Mouse (Mus musculus) liver, embryonic 14.5 days (tissue): Measurements from ENCODE around the gene Hip1. TPM values are rescaled to one million over a fixed set of nuclear protein-coding genes. Genes with fewer than 3 reads are reported as not detected.

Experiments
- ATAC-seq: fragments of 200-750 bp; cut with Nextera tagmentation; 2 replicates; pipeline ENCODE4 v1.8.0; 2017; ENCODE audit warnings: moderate number of reproducible peaks, mild to moderate bottlenecking, moderate library complexity; ENCODE audit not compliant: insufficient read depth
- DNase-seq, 3 experiments: peaks; one replicate each; pipeline ENCODE4 v3.0.0-alpha.2; 2012 to 2013; ENCODE audit warnings: low read depth in 3 of 3, low spot score in 3 of 3
- H3K27ac ChIP-seq: fragments of 300-500 bp; sonication (generic); 2 replicates; pipeline ENCODE4 v1.5.1; 2014; ENCODE audit warnings: moderate library complexity, mild to moderate bottlenecking, control low read depth, inconsistent platforms
- H3K27me3 ChIP-seq: fragments of 300-500 bp; sonication (generic); 2 replicates; pipeline ENCODE4 v1.6.1; 2014; ENCODE audit warnings: mild to moderate bottlenecking, low read length, moderate library complexity; ENCODE audit not compliant: control insufficient read depth, insufficient read depth
- H3K36me3 ChIP-seq: fragments of 300-500 bp; sonication (generic); replicated peaks from 2 replicates; pipeline ENCODE4 v1.6.1; 2014; ENCODE audit warnings: low read depth; ENCODE audit not compliant: control insufficient read depth, insufficient read depth
- H3K4me1 ChIP-seq, 2 experiments: fragments of 200-500 bp in 1 of 2; fragments of 300-500 bp in 1 of 2; sonication (generic) in 1 of 2; replicated peaks; 2 replicates each; pipeline ENCODE4 v1.6.1; 2012 to 2014; ENCODE audit warnings: antibody characterized with exemption in 1 of 2, inconsistent platforms in 1 of 2, low read length in 1 of 2; ENCODE audit not compliant: control insufficient read depth in 2 of 2, insufficient read depth in 2 of 2
- H3K4me2 ChIP-seq: fragments of 300-500 bp; sonication (generic); 2 replicates; pipeline ENCODE4 v1.6.1; 2014; ENCODE audit warnings: low read depth, mild to moderate bottlenecking, control low read depth, moderate library complexity
- H3K4me3 ChIP-seq, 2 experiments: fragments of 200-500 bp in 1 of 2; fragments of 300-500 bp in 1 of 2; sonication (generic) in 1 of 2; 2 replicates each; pipeline ENCODE4 v1.5.1; 2012 to 2014; ENCODE audit warnings: low read depth in 2 of 2, low read length in 2 of 2, mild to moderate bottlenecking in 2 of 2, control low read depth in 1 of 2, inconsistent platforms in 1 of 2, moderate library complexity in 1 of 2; ENCODE audit not compliant: insufficient read depth in 1 of 2
- H3K9ac ChIP-seq: fragments of 300-500 bp; sonication (generic); replicated peaks from 2 replicates; pipeline ENCODE4 v1.6.1; 2014; ENCODE audit warnings: mild to moderate bottlenecking, control low read depth, moderate library complexity
- H3K9me3 ChIP-seq: fragments of 300-500 bp; sonication (generic); 2 replicates; pipeline ENCODE4 v1.6.1; 2016; ENCODE audit warnings: low read length, mixed read lengths; ENCODE audit not compliant: control insufficient read depth
- CTCF ChIP-seq: IDR thresholded peaks from 2 replicates; pipeline ENCODE4 v1.5.1; 2016; ENCODE audit warnings: antibody characterized with exemption, low read depth, control low read depth
- EP300 ChIP-seq: IDR thresholded peaks from 2 replicates; pipeline ENCODE4 v1.6.1; 2016; ENCODE audit warnings: antibody characterized with exemption, low read depth
- whole genome bisulfite sequencing: fragments of 180-500 bp; shearing (Covaris S2); extraction: QIAGEN DNeasy Blood & Tissue Kit; methylation state at CpG from one replicate; pipeline ENCODE4 v1.1.7; 2014; ENCODE audit not compliant: insufficient replicate concordance; 5-methylcytosine and 5-hydroxymethylcytosine counted together
- polyA plus RNA-seq, 2 experiments: library from polyadenylated mRNA; depleted of rRNA in 1 of 2; stranded (reverse) in 1 of 2; unstranded in 1 of 2; fragments of >200 nt; fragmentation: Nextera tagmentation in 1 of 2; extraction: Ambion mirVana in 1 of 2; gene quantifications; 2 replicates each; pipeline versions ENCODE4 v1.2.1 to v1.2.3; 2012 to 2014

Hip1 gene
- polyA plus RNA-seq, 2 experiments, result 2.2 to 2.8 TPM

DNA sequence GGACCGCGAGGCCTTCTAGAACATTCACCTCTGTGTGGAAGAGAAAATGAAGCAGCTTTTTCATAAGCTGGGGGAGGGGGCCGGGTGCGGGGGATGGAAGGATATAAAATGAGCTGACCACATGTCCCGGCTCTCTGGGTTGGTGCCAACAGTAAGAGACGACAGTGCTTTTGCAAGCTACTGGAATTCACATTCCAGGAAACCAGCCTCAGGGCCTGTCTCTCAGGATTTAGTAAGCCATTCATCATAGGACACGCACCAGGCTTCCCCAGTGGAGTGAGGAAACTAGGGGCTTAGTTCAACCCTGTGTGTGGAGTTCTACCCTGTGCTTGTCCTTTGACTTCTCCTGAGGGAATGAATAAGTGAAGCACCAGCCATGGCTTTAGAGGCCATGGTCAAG, 102.5 kb downstream of the Hip1 start:
- Histone ChIP-seq H3K27me3 (no peaks in the 10 kb centered on the region), H3K27ac (no peak overlapping the region), H3K4me3 (no peak overlapping the region), H3K36me3 (no peaks in the 10 kb centered on the region), H3K9me3 (no peaks in the 10 kb centered on the region), H3K4me1 (no peaks in the 10 kb centered on the region), H3K9ac (no peak overlapping the region), H3K4me2 (no peak overlapping the region)
- TF ChIP-seq EP300 (no peak), CTCF (no peak)
- no peak for ATAC-seq
- 65% methylated on average over 7 of the region's 7 CpGs for WGBS
- DNase-seq, result no peak

DNA sequence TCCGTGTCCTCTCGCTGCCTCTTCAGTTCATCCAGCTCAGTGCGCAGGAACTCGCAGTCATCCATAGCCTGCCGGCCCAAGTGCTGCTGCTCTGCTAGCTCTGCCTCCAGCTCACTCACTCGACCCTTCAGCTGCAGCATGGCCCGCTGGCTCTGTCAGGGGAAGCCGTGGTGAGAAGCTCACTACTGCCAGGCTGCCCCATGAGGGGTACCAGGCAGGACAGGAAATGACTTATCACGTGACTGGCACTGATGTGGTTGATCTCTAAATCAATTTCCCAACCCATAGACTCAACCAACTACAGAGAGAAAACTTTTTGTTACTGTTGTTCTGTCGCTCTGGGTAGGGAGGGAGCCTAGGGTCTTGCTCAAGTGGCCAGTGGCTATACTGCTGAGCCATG, 109.9 kb downstream of the Hip1 start:
- ATAC-seq (no peak), DNase-seq (no peak)
- H3K27me3 ChIP-seq, result no peaks in the 10 kb centered on the region
- H3K4me2 ChIP-seq, result no peak overlapping the region
- no peaks in the 10 kb centered on the region for H3K9me3 ChIP-seq
- H3K4me1 ChIP-seq, result no peaks in the 10 kb centered on the region
- no peaks in the 10 kb centered on the region for H3K36me3 ChIP-seq
- WGBS, result 69% methylated on average over 10 of the region's 10 CpGs
- no peak overlapping the region for H3K27ac ChIP-seq
- TF ChIP-seq CTCF (no peak), EP300 (no peak)
- no peak overlapping the region for H3K4me3 ChIP-seq
- no peak overlapping the region for H3K9ac ChIP-seq

DNA sequence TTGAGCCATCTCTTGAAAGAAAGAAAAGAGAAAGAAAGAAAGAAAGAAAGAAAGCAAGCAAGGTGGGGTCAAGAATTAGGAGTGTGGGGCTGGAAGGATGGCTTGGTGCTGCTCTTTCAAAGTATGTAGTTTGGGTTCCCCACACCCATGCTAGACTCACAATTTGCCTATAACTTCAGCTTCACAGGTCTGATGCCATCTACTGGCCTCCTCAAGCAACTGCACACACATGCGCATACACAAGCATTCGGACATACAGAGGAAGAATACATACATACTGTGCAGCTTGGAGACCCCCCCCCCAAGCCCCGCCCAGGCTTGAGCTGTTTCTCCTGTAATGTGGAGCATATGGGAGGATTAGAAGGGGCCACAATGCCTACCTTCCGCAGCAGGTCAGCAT, 111.1 kb downstream of the Hip1 start:
- Histone ChIP-seq H3K27ac (no peak overlapping the region), H3K4me3 (no peak overlapping the region), H3K27me3 (no peaks in the 10 kb centered on the region)

DNA sequence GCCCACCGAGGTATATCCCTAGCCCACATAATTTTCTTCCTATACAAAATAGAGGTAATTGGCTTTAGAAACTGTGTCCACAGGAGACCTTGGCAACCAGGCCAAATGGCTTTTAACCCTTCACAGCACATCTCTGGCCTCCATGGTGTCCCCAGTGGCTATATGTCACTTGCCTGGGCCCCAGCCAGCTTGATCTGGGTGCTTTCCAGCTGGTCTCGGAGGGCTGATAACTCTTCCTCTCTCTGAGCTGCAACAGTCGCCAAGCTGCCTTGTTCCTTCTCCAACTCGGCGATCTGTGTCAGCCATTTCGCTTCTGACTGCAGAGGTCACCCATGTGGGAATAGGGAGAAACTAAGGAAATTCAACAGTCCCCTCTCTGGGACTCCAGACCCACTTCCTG, 113.8 kb downstream of the Hip1 start:
- 53% methylated on average over 6 of the region's 6 CpGs for WGBS
- no peak overlapping the region for H3K27ac ChIP-seq
- ATAC-seq (no peak), DNase-seq (no peak)
- H3K4me1 ChIP-seq, result no peaks in the 10 kb centered on the region
- no peaks in the 10 kb centered on the region for H3K36me3 ChIP-seq
- no peak overlapping the region for H3K4me3 ChIP-seq
- no peaks in the 10 kb centered on the region for H3K27me3 ChIP-seq
- no peak overlapping the region for H3K9ac ChIP-seq
- H3K4me2 ChIP-seq, result no peak overlapping the region
- no peak for TF ChIP-seq CTCF
- no peak for TF ChIP-seq EP300
- H3K9me3 ChIP-seq, result no peaks in the 10 kb centered on the region

More for the DNA sequence above, 111.1 kb downstream of the Hip1 start:
- H3K9me3 ChIP-seq, result no peaks in the 10 kb centered on the region
- DNase-seq (no peak), ATAC-seq (no peak)
- WGBS, result 86% methylated on average over 4 of the region's 4 CpGs
- H3K9ac ChIP-seq, result no peak overlapping the region
- no peak overlapping the region for H3K4me2 ChIP-seq
- no peaks in the 10 kb centered on the region for H3K36me3 ChIP-seq
- no peak for TF ChIP-seq EP300
- 0 out of 2 replicates have a peak, but pooled peaks have one; percentile 14 for TF ChIP-seq CTCF
- H3K4me1 ChIP-seq, result no peaks in the 10 kb centered on the region

DNA sequence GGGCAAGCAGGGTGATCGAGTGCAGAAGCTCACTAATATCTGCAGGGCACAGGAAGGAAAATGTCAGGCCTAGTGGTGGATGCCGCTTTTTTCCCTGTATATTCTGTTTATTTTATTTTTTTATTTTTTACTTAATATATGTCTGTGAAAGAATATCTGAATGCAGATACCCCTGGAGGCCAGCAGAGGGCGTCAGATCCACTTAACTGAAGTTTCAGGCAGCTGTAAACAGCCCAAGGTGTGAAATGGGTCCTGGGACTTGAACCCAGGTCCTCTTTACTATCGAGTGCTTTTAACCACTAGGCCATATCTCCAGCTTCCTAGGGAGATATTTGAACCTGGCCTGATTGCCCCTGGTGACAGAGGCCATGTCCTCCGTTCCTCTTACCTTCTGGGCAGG, 116.1 kb downstream of the Hip1 start:
- ATAC-seq (no peak), DNase-seq (no peak)
- Histone ChIP-seq H3K27ac (no peak overlapping the region), H3K9ac (no peak overlapping the region), H3K4me2 (no peak overlapping the region), H3K36me3 (no peaks in the 10 kb centered on the region), H3K9me3 (no peaks in the 10 kb centered on the region), H3K27me3 (no peaks in the 10 kb centered on the region), H3K4me3 (no peak overlapping the region), H3K4me1 (no peaks in the 10 kb centered on the region)
- TF ChIP-seq EP300 (no peak), CTCF (peak; percentile 55)
- 55% methylated on average over 5 of the region's 5 CpGs for WGBS
